Mouse (Mus musculus) liver, embryonic 14.5 days (tissue): ENCODE data around the gene Cx3cr1. TPM values are rescaled to one million over a fixed set of nuclear protein-coding genes. Genes with fewer than 3 reads are reported as not detected.
A peak's percentile ranks its signal among the peaks of the same experiment; 100 is the strongest.

Source experiments
- ATAC-seq: fragments of 200-750 bp; cut with Nextera tagmentation; 2 replicates; pipeline ENCODE4 v1.8.0; 2017; ENCODE audit warnings: moderate number of reproducible peaks, mild to moderate bottlenecking, moderate library complexity; ENCODE audit not compliant: insufficient read depth
- DNase-seq, 3 experiments: peaks; one replicate each; pipeline ENCODE4 v3.0.0-alpha.2; 2012 to 2013; ENCODE audit warnings: low read depth in 3 of 3, low spot score in 3 of 3
- H3K27ac ChIP-seq: fragments of 300-500 bp; sonication (generic); 2 replicates; pipeline ENCODE4 v1.5.1; 2014; ENCODE audit warnings: moderate library complexity, mild to moderate bottlenecking, control low read depth, inconsistent platforms
- H3K27me3 ChIP-seq: fragments of 300-500 bp; sonication (generic); 2 replicates; pipeline ENCODE4 v1.6.1; 2014; ENCODE audit warnings: mild to moderate bottlenecking, low read length, moderate library complexity; ENCODE audit not compliant: control insufficient read depth, insufficient read depth
- H3K36me3 ChIP-seq: fragments of 300-500 bp; sonication (generic); replicated peaks from 2 replicates; pipeline ENCODE4 v1.6.1; 2014; ENCODE audit warnings: low read depth; ENCODE audit not compliant: control insufficient read depth, insufficient read depth
- H3K4me1 ChIP-seq, 2 experiments: fragments of 200-500 bp in 1 of 2; fragments of 300-500 bp in 1 of 2; sonication (generic) in 1 of 2; replicated peaks; 2 replicates each; pipeline ENCODE4 v1.6.1; 2012 to 2014; ENCODE audit warnings: antibody characterized with exemption in 1 of 2, inconsistent platforms in 1 of 2, low read length in 1 of 2; ENCODE audit not compliant: control insufficient read depth in 2 of 2, insufficient read depth in 2 of 2
- H3K4me2 ChIP-seq: fragments of 300-500 bp; sonication (generic); 2 replicates; pipeline ENCODE4 v1.6.1; 2014; ENCODE audit warnings: low read depth, mild to moderate bottlenecking, control low read depth, moderate library complexity
- H3K4me3 ChIP-seq, 2 experiments: fragments of 200-500 bp in 1 of 2; fragments of 300-500 bp in 1 of 2; sonication (generic) in 1 of 2; 2 replicates each; pipeline ENCODE4 v1.5.1; 2012 to 2014; ENCODE audit warnings: low read depth in 2 of 2, low read length in 2 of 2, mild to moderate bottlenecking in 2 of 2, control low read depth in 1 of 2, inconsistent platforms in 1 of 2, moderate library complexity in 1 of 2; ENCODE audit not compliant: insufficient read depth in 1 of 2
- H3K9ac ChIP-seq: fragments of 300-500 bp; sonication (generic); replicated peaks from 2 replicates; pipeline ENCODE4 v1.6.1; 2014; ENCODE audit warnings: mild to moderate bottlenecking, control low read depth, moderate library complexity
- H3K9me3 ChIP-seq: fragments of 300-500 bp; sonication (generic); 2 replicates; pipeline ENCODE4 v1.6.1; 2016; ENCODE audit warnings: low read length, mixed read lengths; ENCODE audit not compliant: control insufficient read depth
- CTCF ChIP-seq: IDR thresholded peaks from 2 replicates; pipeline ENCODE4 v1.5.1; 2016; ENCODE audit warnings: antibody characterized with exemption, low read depth, control low read depth
- EP300 ChIP-seq: IDR thresholded peaks from 2 replicates; pipeline ENCODE4 v1.6.1; 2016; ENCODE audit warnings: antibody characterized with exemption, low read depth
- WGBS: fragments of 180-500 bp; shearing (Covaris S2); extraction: QIAGEN DNeasy Blood & Tissue Kit; methylation state at CpG from one replicate; pipeline ENCODE4 v1.1.7; 2014; ENCODE audit not compliant: insufficient replicate concordance; 5-methylcytosine and 5-hydroxymethylcytosine counted together
- polyA plus RNA-seq, 2 experiments: library from polyadenylated mRNA; depleted of rRNA in 1 of 2; stranded (reverse) in 1 of 2; unstranded in 1 of 2; fragments of >200 nt; fragmentation: Nextera tagmentation in 1 of 2; extraction: Ambion mirVana in 1 of 2; gene quantifications; 2 replicates each; pipeline versions ENCODE4 v1.2.1 to v1.2.3; 2012 to 2014

The Cx3cr1 gene
- polyA plus RNA-seq, 2 experiments = 0.69 to 1.4 TPM

DNA sequence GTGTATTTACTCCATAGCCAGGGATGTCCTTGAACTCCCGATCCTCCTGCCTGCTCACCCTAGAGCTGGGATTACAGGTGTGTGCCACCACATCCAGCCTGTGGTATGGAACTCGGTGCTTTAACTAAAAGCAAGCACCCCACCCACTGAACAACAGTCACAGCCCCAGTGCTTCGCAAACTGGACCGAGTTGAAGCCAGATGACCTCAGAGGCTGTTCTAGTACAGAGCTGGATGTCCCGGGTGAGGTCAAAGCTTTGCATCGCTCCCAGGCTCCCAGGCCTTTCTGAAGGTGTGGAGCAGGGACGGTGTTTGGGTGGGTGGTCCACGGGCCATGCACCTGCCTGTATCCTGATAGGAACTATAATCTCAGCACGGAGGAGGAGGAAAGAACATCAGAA lies 118.3 kb downstream of the Cx3cr1 start:
- no peak for ATAC-seq
- Histone ChIP-seq H3K4me1 (no peaks in the 10 kb centered on the region), H3K4me3 (no peak overlapping the region), H3K4me2 (no peak overlapping the region), H3K36me3 (no peaks in the 10 kb centered on the region), H3K9me3 (no peaks in the 10 kb centered on the region), H3K27ac (no peak overlapping the region), H3K9ac (no peak overlapping the region), H3K27me3 (no peaks in the 10 kb centered on the region)
- TF ChIP-seq CTCF (no peak), EP300 (no peak)
- 65% methylated on average over 9 of the region's 9 CpGs for WGBS
- no peak for DNase-seq

DNA sequence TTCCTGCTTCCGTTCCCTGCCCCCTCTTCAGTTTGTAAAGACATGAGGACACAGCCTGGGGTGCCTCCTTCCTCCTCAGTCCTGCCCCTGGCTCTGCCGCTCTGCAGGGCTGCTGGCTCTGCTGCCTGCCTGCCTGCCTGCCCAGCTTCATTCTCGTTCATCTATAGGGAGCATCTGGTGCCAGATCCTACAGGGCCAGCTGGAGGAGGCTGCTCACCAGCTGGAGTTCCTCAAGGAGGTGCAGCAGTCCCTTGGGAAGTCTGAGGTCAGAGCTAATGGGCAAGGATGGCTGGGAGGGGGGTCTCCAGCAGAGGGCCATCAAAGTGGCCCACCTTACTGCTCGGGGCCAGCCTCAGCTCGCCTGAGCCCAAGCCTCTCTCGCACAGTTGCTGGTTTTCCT lies 119.2 kb downstream of the Cx3cr1 start:
- Histone ChIP-seq H3K27ac (no peak overlapping the region), H3K4me3 (no peak overlapping the region), H3K36me3 (no peaks in the 10 kb centered on the region), H3K9ac (no peak overlapping the region), H3K4me1 (no peaks in the 10 kb centered on the region), H3K9me3 (no peaks in the 10 kb centered on the region), H3K27me3 (no peaks in the 10 kb centered on the region), H3K4me2 (no peak overlapping the region)
- TF ChIP-seq EP300 (no peak), CTCF (no peak)
- 65% methylated on average over 6 of the region's 6 CpGs for WGBS
- no peak for ATAC-seq
- no peak for DNase-seq

DNA sequence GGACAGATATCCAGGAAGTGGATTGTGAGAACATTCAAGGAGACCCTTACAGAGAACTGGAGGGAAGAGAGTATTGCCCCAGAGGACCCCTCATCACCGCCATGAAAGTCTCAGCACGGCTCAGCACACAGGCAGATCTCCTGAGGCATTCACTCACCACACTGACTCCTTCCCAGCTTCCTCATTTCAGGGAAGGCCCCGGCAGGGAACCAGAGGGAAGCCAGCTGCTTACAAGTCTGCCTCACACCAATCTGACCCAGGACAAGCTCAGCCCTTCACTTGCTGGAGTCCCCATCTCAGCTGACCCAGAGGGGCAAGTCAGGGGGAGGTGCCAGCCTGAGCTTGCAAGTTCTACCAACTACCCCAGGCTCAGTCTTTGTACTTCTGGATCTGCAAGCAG lies 120.9 kb downstream of the Cx3cr1 start:
- Histone ChIP-seq H3K9me3 (no peaks in the 10 kb centered on the region), H3K4me3 (no peak overlapping the region), H3K27ac (no peak overlapping the region), H3K27me3 (no peaks in the 10 kb centered on the region), H3K9ac (no peak overlapping the region), H3K36me3 (no peaks in the 10 kb centered on the region), H3K4me1 (no peaks in the 10 kb centered on the region), H3K4me2 (no peak overlapping the region)
- 10% methylated on average over 3 of the region's 3 CpGs for WGBS
- ATAC-seq (no peak), DNase-seq (no peak)
- TF ChIP-seq CTCF (no peak), EP300 (no peak)

DNA sequence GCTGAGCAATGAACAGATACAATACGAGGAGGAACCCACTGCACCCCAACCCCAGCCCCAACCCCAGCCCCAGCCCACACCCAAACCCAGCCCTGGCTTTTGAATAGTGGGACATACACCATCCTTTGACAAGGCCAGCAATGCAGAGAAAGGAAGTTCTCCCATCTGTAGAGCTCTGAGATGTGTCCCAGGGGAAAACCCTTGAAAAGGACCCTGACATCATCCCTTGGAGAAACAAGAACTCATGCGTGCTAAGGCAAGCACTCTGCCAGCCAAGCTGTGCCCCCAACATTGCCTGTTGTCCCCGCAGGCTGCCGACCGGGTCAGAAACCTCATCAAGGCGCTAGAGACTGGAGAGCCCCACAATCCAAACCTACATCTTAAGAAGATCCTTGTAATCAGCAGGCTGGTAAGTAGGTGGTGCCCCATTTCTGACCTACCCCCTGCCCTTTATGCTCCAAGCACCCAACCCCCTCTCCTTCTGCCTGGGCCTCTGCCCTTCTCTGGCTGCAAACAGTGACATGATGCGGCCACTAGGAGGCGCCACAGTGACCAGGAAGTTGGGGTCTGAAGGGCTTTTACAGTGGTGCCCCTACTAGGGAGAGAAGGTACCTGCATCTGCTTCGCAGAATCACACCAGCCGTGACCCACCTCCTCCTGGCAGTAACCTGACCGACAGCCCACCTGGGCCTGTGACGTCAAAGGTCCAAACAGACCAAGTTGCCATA lies 124.3 kb downstream of the Cx3cr1 start:
- ATAC-seq = no peak
- H3K4me3 ChIP-seq = no peak overlapping the region
- peak; percentile 89 for TF ChIP-seq CTCF
- TF ChIP-seq EP300 = no peak
- H3K27me3 ChIP-seq = no peaks in the 10 kb centered on the region
- 66% methylated on average over 12 of the region's 12 CpGs for WGBS
- peak in 2 of 3 experiments; percentile 11 to 16 for DNase-seq
- H3K9ac ChIP-seq = no peak overlapping the region
- H3K9me3 ChIP-seq = no peaks in the 10 kb centered on the region
- H3K27ac ChIP-seq = no peak overlapping the region
- no peak overlapping the region for H3K4me2 ChIP-seq
- H3K36me3 ChIP-seq = no peaks in the 10 kb centered on the region
- H3K4me1 ChIP-seq = no peaks in the 10 kb centered on the region

DNA sequence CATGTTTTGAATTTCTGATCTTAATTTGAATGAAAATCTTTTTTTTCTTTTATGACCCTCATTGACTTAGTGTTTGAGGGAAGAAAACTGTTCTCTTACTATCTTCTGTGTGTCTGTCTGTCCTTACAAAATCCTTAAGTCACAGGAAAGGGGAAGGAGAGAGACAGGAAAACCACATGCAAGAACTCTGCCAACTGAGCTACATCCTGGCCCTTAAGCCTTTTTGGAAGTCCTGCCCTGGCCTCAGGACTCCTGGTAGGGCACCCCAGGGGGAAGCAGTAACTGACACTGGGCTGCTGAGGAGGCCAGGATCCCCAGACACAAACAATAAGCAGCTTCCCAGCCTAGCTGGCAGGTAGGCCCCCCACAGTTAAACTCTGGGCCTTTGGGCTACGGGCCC lies 126.4 kb downstream of the Cx3cr1 start:
- no peak for TF ChIP-seq CTCF
- no peak for TF ChIP-seq EP300
- H3K27ac ChIP-seq = no peak overlapping the region
- no peak overlapping the region for H3K4me3 ChIP-seq
- no peaks in the 10 kb centered on the region for H3K4me1 ChIP-seq
- H3K9me3 ChIP-seq = no peaks in the 10 kb centered on the region
- no peak for ATAC-seq
- no peak overlapping the region for H3K4me2 ChIP-seq
- WGBS = 50% methylated on average over 1 of the region's 1 CpGs
- no peaks in the 10 kb centered on the region for H3K27me3 ChIP-seq
- H3K9ac ChIP-seq = no peak overlapping the region
- DNase-seq = no peak
- no peaks in the 10 kb centered on the region for H3K36me3 ChIP-seq
